Mouse (Mus musculus): ENCODE measurements around the gene Gcn1l1.

GRCm38 (mm10) chr5:115648876-115649275 is 83.8 kb downstream of the Gcn1l1 start:
- TF ChIP-seq POLR2A (IDR thresholded peaks at IDR 0.05; ENCODE audit: low read depth, low read length), result no peak
- no peak for TF ChIP-seq CTCF (IDR thresholded peaks at IDR 0.05; ENCODE audit: extremely low read depth, insufficient read depth, insufficient read length, insufficient replicate concordance)
